Mouse (Mus musculus): Measurements from ENCODE around the gene Afap1. TPM values are rescaled to one million over a fixed set of nuclear protein-coding genes. Genes with fewer than 3 reads are reported as not detected.

Afap1 gene
- total and polyA plus RNA-seq, 3 experiments, result 0.03 to 0.04 TPM; not detected in 1

DNA sequence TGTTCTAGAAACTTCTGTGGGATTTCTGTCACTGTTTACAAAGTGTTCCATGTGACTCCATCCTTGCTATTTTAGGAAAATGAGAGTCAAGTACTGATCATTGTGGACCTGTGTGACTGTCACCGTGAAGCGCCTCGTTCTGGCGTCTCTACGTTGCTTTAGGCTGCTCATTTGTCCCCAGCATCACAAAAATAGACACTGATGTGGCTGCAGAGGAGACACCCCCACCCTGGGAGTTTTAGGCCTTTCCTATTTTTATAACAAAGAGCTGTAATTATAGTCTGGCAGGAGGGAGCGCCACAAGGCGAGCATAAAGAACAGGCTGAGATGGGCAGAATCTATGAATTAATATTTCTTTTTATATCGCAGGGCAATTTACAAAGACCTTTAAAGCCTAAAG lies 92.5 kb downstream of the Afap1 start:
- H3K79me2 ChIP-seq (ENCODE audit: control insufficient read depth, insufficient read depth, low read length, poor library complexity), result no peaks in the 10 kb centered on the region
- H3K36me3 ChIP-seq (ENCODE audit: control insufficient read depth in 1 of 2, insufficient read depth in 2 of 2, low read length in 2 of 2), result no peaks in the 10 kb centered on the region
- TF ChIP-seq RAD21 (IDR thresholded peaks at IDR 0.05; ENCODE audit: low read depth, low read length) (no peak), SIN3A (IDR thresholded peaks at IDR 0.05; ENCODE audit: low read length) (no peak), HCFC1 (IDR thresholded peaks at IDR 0.05; ENCODE audit: low read depth, low read length) (no peak), CHD1 (IDR thresholded peaks at IDR 0.05; ENCODE audit: low read depth, low read length) (no peak), ELF1 (IDR thresholded peaks at IDR 0.05; ENCODE audit: low read depth, low read length) (no peak)
- no peaks in the 10 kb centered on the region for H3K9me3 ChIP-seq (replicated peaks; ENCODE audit: insufficient read depth, low read length)
- no peak overlapping the region for H3K27ac ChIP-seq (ENCODE audit: control insufficient read depth, low read depth, low read length)
- no peak overlapping the region for H3K4me3 ChIP-seq (ENCODE audit: control insufficient read depth in 1 of 2, insufficient read depth in 1 of 2, low read depth in 2 of 2, low read length in 2 of 2)
- H3K4me1 ChIP-seq (ENCODE audit: control insufficient read depth in 1 of 2, insufficient read depth in 2 of 2, low read length in 2 of 2), result no peaks in the 10 kb centered on the region
- no peak overlapping the region for H3K9ac ChIP-seq (ENCODE audit: control insufficient read depth, low read depth, low read length, poor library complexity, severe bottlenecking)
- no peaks in the 10 kb centered on the region for H3K27me3 ChIP-seq (ENCODE audit: control insufficient read depth in 1 of 2, insufficient read depth in 2 of 2, low read length in 2 of 2)
- DNase-seq (ENCODE audit: low read depth, low spot score), result no peak

DNA sequence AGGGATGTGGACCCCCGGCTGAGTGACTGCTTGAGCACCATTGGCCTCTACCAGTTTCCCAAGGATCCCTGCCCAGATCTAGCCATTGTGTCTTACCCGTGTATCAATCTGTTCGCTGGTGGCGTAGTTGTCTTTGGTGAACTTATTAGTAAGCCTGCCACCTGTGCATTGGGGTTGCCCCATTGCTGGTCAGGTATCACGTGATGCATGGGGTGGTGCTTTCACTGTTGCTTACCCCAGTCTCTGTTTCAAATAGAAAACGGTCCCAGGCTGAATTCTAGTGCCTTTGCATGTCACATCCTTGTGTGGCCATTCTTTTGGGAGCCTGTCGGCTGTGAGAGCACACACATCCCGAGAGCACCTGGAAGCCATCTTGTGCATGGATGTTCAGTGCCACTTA lies 95.0 kb downstream of the Afap1 start:
- no peaks in the 10 kb centered on the region for H3K9me3 ChIP-seq (replicated peaks; ENCODE audit: insufficient read depth, low read length)
- TF ChIP-seq MYB (IDR thresholded peaks at IDR 0.05; ENCODE audit: low read depth, low read length), result no peak
- no peak for TF ChIP-seq GABPA (IDR thresholded peaks at IDR 0.05; ENCODE audit: low read depth, low read length)
- no peak for TF ChIP-seq CTCF (IDR thresholded peaks at IDR 0.05 in 2 of 3, conservative IDR thresholded peaks at IDR 0.05 in 1 of 3; ENCODE audit: control insufficient read depth in 1 of 3, insufficient read depth in 1 of 3, low read depth in 2 of 3, low read length in 3 of 3, poor library complexity in 1 of 3, severe bottlenecking in 1 of 3)
- no peak for TF ChIP-seq ELF1 (IDR thresholded peaks at IDR 0.05; ENCODE audit: low read depth, low read length)
- TF ChIP-seq MAFK (IDR thresholded peaks at IDR 0.05; ENCODE audit: borderline replicate concordance, low read depth, low read length), result no peak
- no peak for TF ChIP-seq SIN3A (IDR thresholded peaks at IDR 0.05; ENCODE audit: low read length)
- no peak for TF ChIP-seq MEF2A (IDR thresholded peaks at IDR 0.05; ENCODE audit: extremely low read depth, insufficient replicate concordance, low read depth, low read length, poor library complexity, severe bottlenecking)
- no peak for TF ChIP-seq TBP (IDR thresholded peaks at IDR 0.05; ENCODE audit: low read depth, low read length)
- no peak for TF ChIP-seq MAZ (IDR thresholded peaks at IDR 0.05; ENCODE audit: low read depth, low read length)
- TF ChIP-seq ZNF384 (IDR thresholded peaks at IDR 0.05; ENCODE audit: low read depth, low read length), result no peak
- no peak for TF ChIP-seq BHLHE40 (IDR thresholded peaks at IDR 0.05; ENCODE audit: borderline replicate concordance, low read depth, low read length)
- no peak for TF ChIP-seq NRF1 (IDR thresholded peaks at IDR 0.05; ENCODE audit: insufficient read depth, low read depth, low read length, poor library complexity, severe bottlenecking)
- TF ChIP-seq TCF12 (IDR thresholded peaks at IDR 0.05; ENCODE audit: low read depth, low read length), result no peak
- TF ChIP-seq CHD1 (IDR thresholded peaks at IDR 0.05; ENCODE audit: low read depth, low read length), result no peak
- H3K79me2 ChIP-seq (ENCODE audit: control insufficient read depth, insufficient read depth, low read length, poor library complexity), result no peaks in the 10 kb centered on the region
- no peaks in the 10 kb centered on the region for H3K36me3 ChIP-seq (ENCODE audit: control insufficient read depth in 1 of 2, insufficient read depth in 2 of 2, low read length in 2 of 2)
- no peak for DNase-seq (ENCODE audit: low read depth, low spot score)
- no peak overlapping the region for H3K27ac ChIP-seq (ENCODE audit: control insufficient read depth, low read depth, low read length)
- H3K4me1 ChIP-seq (ENCODE audit: control insufficient read depth in 1 of 2, insufficient read depth in 2 of 2, low read length in 2 of 2), result no peaks in the 10 kb centered on the region
- H3K4me3 ChIP-seq (ENCODE audit: control insufficient read depth in 1 of 2, insufficient read depth in 1 of 2, low read depth in 2 of 2, low read length in 2 of 2), result no peak overlapping the region
- no peaks in the 10 kb centered on the region for H3K27me3 ChIP-seq (ENCODE audit: control insufficient read depth in 1 of 2, insufficient read depth in 2 of 2, low read length in 2 of 2)
- no peak overlapping the region for H3K9ac ChIP-seq (ENCODE audit: control insufficient read depth, low read depth, low read length, poor library complexity, severe bottlenecking)
